Mouse (Mus musculus) left cerebral cortex, adult 2 months (tissue): ENCODE measurements around the gene Maneal. TPM values are rescaled to one million over a fixed set of nuclear protein-coding genes. Genes with fewer than 3 reads are reported as not detected.

Experiments used
- DNase-seq, 2 experiments: peaks; one replicate each; pipeline ENCODE4 v3.0.0; 2021 to 2022; ENCODE audit warnings: low spot score in 2 of 2, mixed read lengths in 1 of 2; ENCODE audit errors: extremely low spot score in 1 of 2
- H3K27ac ChIP-seq: fragments of 200-600 bp; 2 replicates; pipeline ENCODE4 v1.8.1; 2022
- H3K4me3 ChIP-seq: fragments of 200-600 bp; 2 replicates; pipeline ENCODE4 v1.8.1; 2022
- CTCF ChIP-seq: fragments of 200-600 bp; IDR thresholded peaks from 2 replicates; pipeline ENCODE4 v1.8.1; 2022; ENCODE audit warnings: antibody characterized with exemption, mild to moderate bottlenecking, moderate library complexity
- intact Hi-C: fragments of 180-260 bp; cut with DNase I; formaldehyde crosslinking; loops from one replicate; pipeline ENCODE4 v1.15.1; 2025
- total RNA-seq, 2 experiments: library from RNA; stranded (reverse); gene quantifications; 2 replicates each; pipeline ENCODE4 v1.2.3; 2021

Maneal gene
- total RNA-seq, 2 experiments from 2014 or later, result 53.7 to 55.3 TPM

DNA sequence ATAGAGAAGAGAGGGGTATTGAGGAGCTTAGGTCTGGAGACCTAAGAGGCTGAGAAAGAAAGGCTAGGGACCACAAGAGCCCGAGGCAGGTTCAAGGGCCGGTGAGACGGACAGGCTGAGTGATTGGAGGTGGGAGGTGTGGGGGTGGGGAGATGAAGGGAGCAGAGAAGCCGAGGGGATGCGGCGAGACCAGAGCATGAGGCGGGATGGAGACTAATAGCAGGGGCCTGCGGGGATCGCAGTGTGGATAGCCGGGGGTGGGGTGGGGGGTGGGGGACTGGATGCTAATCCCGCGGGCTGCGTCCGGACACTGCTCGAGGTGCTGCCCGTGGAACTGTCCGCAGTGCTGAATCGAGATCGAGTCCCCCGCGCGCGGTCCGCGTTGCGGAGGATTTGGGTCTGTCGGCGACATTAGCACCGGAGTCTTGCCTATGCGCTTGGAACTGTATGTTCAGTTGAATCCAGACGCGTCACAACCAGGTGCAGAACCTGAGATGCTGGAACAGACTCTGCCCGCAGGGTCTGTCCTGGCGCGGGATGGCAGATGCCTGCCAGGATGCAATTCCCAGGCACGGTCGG, 20.3 kb upstream of the Maneal start:
- H3K27ac ChIP-seq, result peak overlapping the region; percentile 69
- H3K4me3 ChIP-seq, result peak overlapping the region; percentile 73
- no peak for DNase-seq
- no peak for TF ChIP-seq CTCF
- intact Hi-C loops, result no loop called here

DNA sequence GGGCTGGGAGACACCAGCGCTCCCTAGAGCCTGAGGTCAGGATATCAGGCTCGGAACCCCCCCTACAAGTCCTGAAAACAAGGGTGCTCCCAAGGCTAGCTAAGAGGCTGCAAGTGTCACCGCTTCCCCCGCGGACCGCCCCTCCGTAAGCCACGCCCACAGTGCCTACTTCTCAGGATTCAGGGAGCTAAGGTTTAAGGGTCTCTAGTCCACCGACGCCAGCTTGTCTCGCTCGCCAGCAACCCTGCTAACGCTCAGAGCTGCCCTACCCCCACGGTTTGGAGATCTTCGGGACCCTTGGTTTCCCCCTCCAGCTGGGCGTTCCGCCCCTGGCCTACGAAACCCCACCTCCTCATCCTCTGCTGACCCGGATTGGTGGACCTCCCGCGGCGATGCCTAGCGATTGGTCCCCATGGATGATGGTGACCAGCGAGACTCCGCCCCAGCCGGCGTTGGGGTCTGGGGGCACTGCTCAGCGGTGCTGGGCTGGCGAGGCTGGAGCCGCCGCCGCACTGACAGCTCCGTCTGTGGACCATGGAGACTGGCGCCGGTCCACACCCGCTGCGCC, 19.5 kb upstream of the Maneal start:
- intact Hi-C loops, result no loop called here
- DNase-seq, result peak; percentile 79 to 83
- no peak for TF ChIP-seq CTCF
- Histone ChIP-seq H3K27ac (peak overlapping the region; percentile 69), H3K4me3 (peak overlapping the region; percentile 73)

DNA sequence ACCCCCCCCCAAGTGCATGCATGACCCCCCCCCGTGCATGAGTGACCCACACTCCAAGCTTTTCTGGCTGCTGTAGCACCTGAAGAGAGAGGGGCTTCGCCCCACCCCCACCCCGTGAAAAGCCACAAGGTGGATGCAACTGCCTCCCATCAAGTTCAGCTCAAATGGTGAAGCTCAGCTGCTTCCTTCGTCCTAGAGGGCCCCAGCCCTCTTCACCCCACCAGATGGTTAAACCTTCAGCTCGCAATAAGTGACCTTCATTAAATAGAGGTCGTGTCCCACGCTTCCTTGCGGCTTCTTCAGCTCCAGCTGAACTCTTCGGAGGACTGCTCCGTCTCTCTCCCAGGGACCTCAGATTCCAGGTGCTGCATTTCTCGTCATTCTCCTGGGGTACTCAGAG, 18.6 kb upstream of the Maneal start, which contains the start of gene Epha10:
Gene Epha10 (plus strand): TSS at position 301 of the 400 bp plus-strand sequence.
- peak within 1 kb of the TSS; percentile 69 for H3K27ac ChIP-seq
- intact Hi-C loops, result no loop called here
- no peak for TF ChIP-seq CTCF
- peak within 1 kb of the TSS; percentile 73 for H3K4me3 ChIP-seq
- no peak for DNase-seq

DNA sequence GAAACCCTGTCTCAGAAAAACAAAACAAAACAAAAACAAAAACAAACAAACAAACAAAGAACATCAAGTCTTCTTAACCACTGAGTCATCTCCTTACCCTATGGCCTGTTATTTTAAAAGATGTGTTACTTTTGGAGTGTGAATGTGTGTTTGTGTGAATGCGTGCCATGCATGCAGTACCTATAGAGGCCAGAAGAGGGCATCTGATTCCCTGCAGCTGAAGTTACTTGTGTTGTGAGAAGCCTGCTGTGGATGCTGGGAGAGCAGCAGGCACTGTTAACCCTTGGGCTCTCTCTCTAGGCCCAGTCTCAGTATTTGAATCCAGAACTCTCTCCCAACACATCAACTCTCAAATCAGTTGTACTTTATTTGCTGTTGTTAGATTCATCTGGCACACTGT, 10.7 kb upstream of the Maneal start:
- peak; percentile 44 for TF ChIP-seq CTCF
- H3K27ac ChIP-seq, result no peak overlapping the region
- H3K4me3 ChIP-seq, result no peak overlapping the region
- intact Hi-C loops, result no loop called here
- no peak for DNase-seq

DNA sequence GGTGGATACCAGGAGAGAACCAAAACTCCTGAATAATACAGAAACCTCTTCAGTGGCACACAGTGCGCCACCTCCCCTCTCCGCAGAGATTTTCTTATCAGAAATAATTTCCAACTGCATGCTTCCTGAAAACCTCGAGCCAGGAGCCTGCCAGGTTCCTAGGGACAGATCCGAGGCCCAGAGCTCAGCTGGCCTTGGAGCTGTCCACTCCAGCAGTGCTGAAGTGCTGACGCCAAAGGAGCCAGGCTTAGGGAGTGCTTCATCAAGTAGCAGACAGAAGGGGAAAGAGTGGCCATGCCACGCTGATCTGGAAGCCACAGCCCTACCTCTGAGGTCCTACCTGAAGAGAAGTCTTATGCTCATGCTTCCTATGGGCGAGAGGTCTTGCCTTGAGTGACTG, 1.5 kb downstream of the Maneal start:
- Histone ChIP-seq H3K27ac (no peak overlapping the region), H3K4me3 (peak overlapping the region; percentile 80; the same call in 1 of the 2 replicates)
- intact Hi-C loops, result loop anchor here (5.0 kb wide), 1 partner anchor 1187 kb away; the partner anchor contains the start of gene Mrps15
- DNase-seq, result no peak
- TF ChIP-seq CTCF, result no peak

DNA sequence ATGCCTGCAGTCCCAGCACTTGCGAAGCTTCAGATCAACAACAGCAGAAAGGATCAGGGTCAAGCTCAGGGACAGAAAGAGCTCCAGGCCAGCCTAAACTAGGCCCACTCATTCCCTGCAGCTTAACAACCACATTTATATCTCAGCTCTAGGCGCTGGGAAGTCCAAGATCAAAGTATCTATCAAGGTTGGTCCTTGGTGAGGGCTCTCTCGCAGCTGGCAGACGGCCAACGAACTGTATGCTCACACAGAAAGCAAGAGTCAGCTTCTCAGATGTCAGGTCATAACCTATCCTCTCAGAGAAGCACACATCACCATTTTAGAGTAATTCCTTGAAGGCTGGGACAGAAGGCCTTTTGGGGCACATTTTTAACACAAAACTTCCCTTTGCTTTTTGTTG, 3.6 kb downstream of the Maneal start:
- intact Hi-C loops, result no loop called here
- H3K4me3 ChIP-seq, result no peak overlapping the region
- no peak for DNase-seq
- no peak overlapping the region for H3K27ac ChIP-seq
- TF ChIP-seq CTCF, result no peak

DNA sequence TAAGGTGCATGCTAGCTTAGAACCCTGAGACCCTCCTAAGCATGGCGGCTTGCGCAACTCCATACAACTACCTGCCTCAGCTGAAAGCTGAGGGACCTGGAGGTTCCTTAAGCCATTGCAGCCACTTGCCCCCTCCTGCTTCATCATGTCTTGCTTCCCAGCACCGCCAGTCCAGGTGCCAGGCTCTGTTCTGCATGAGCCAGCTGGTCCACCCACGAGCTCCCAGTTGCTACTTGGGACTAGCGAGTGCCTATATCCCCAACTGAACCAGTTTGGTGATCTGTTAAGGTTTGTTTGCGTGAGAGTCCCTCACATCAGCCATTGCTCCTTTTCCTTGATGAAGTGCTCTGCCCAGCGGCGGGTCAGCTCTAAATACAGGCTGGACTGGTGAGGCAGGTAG, 5.7 kb downstream of the Maneal start:
- no peak for TF ChIP-seq CTCF
- Histone ChIP-seq H3K27ac (no peak overlapping the region), H3K4me3 (no peak overlapping the region)
- intact Hi-C loops, result no loop called here
- DNase-seq, result no peak

DNA sequence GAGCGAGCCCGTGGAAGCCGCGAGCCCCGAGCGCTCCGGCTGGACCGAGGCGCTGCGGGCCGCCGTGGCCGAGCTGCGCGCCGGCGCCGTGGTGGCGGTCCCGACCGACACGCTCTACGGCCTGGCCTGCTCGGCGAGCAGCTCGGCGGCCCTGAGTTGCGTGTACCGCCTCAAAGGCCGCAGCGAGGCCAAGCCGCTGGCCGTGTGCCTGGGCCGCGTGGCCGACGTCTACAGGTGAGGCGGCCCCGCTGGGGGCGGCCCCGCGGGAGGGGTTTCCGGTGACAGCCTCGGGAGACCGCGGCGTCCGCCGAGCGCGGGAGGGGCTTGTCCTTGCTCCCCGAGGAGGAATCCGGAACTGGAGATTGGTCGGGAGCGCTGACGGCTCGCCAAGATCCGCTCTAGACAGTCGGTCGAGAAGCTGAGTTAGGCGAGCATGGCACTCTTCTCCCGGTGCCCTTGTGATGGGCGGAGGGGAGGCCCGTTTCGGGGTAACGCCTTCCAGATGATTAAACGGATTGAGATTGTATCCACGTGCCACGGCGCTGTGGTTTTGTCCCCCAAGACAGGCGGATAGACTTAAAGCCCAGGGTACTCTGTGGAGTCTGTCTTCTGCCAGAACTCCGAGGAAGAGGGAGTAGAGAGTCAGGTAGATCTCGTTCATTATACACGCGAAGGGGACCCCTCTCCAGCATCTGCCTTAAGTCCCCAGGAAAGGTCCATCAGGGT, 10.9 kb downstream of the Maneal start, which contains the start of gene 1110065P20Rik:
Gene 1110065P20Rik (minus strand): TSS at position 264 of the 726 bp plus-strand sequence.
- Histone ChIP-seq H3K27ac (peak within 1 kb of the TSS; percentile 99), H3K4me3 (peak within 1 kb of the TSS; percentile 72)
- no peak for TF ChIP-seq CTCF
- intact Hi-C loops, result loop anchor here (1.0 kb wide), 1 partner anchor 11 kb away; the partner anchor contains the start of gene Maneal
- peak; percentile 74 to 81 for DNase-seq

DNA sequence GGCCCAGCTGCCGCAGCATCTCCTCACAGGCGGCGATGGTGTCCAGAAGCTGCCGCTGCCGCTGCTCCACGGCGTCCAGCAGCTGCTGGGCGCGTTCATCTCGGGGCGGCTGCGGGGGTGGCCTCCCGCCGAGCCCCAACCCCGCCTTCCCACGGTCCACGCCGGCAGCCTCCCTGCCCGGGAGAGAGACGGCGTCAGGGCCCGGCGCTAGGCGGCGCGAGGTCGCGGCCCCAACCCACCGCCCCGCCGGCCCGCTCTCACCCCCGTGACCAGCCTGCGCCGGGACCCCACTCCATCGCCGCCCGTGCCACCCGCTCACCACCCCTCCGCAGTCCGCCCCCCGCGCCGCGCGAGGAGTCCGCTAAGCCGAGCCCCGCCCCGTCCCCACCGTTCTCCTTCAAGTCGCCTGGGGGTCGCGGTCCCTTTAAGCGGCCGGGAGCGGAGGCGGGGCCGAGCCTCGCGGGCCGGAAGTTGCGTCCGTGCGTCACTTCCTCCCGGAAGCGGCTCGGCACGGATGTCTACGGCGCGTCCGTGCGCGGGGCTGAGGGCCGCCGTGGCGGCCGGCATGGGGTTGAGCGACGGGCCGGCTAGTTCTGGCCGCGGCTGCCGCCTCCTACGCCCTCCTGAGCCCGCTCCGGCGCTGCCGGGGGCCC, 11.6 kb downstream of the Maneal start, which contains the start of gene Yrdc:
Gene Yrdc (plus strand): TSS at position 419 of the 653 bp plus-strand sequence.
- DNase-seq, result peak; percentile 95
- TF ChIP-seq CTCF, result peak; percentile 27
- intact Hi-C loops, result loop anchor here (1.0 kb wide), 1 partner anchor 12 kb away; the partner anchor contains the start of gene Maneal
- peak within 1 kb of the TSS; percentile 99 for H3K27ac ChIP-seq
- peak within 1 kb of the TSS; percentile 72 for H3K4me3 ChIP-seq

DNA sequence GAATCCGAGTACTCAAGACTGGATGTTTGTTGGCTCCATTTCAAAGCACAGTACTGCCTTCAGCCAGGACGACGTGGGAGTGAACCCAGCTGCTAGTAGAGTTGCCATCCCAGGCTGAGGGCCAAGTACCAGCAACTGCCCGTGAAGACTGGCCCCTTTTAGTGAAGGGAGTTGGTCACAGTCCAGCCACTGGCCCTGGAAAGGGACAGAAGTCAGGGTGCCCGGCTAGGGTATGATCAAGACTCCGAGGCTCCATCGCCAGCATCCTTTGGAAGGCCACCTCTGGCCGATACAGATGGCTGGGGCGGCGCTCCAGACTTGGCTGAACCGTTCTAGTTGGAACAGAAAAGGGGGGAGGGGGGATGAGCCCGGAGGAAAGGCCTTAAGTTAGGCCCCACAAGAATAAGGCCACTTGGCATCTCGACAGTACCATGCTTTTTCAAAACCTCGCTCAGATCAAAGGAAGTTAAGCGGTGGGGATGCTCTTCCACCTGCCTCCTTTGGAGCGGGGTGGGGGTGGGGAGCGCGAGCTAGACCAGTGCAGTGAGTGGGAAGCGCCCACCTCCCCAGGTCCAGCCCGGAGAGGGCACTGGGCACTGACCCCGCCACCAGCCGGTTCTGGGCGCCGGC, 12.2 kb downstream of the Maneal start:
- H3K4me3 ChIP-seq, result peak overlapping the region; percentile 72
- intact Hi-C loops, result loop anchor here (1.0 kb wide), 1 partner anchor 13 kb away; the partner anchor contains the start of gene Maneal
- TF ChIP-seq CTCF, result no peak
- peak overlapping the region; percentile 99 for H3K27ac ChIP-seq
- DNase-seq, result peak; percentile 63 to 68

DNA sequence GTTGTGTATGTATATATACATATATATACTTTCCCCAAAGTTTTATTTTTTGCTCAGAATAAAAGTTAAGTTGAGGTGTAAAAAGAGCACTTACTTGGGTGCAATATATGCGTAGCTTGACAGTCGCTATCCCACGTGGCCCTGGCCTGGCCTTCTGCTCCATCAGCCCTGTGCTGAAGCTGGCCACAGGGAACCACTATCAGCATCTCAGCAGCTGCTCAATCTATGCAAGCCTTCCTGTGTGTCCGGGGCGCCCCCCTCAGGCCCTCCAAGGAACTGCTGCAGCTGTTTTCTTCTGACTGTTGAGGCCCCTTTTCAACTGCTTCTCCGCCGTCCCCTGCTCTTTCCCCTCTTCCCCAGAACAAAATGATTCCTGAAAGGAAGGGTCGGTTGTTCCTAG, 14.4 kb downstream of the Maneal start:
- intact Hi-C loops, result loop anchor here (1.0 kb wide), 1 partner anchor 45 kb away; the partner anchor contains the start of gene Mtf1
- Histone ChIP-seq H3K4me3 (no peak overlapping the region), H3K27ac (peak overlapping the region; percentile 10)
- peak; percentile 83 for DNase-seq
- TF ChIP-seq CTCF, result peak; percentile 99
